Mouse (Mus musculus) skeletal muscle tissue, adult 2 months (tissue): ENCODE data around the gene Zfp275.
"Not testable (repeated sequence)": the region's sequence is repeated elsewhere in the genome, so short reads cannot be mapped to it uniquely, and the experiment has no call there.

Source experiments
- DNase-seq: peaks from one replicate; pipeline ENCODE4 v3.0.0-alpha.2; 2012; ENCODE audit warnings: low read depth, low spot score

Zfp275 gene

GRCm38 (mm10) chrX:73342483-73342895, at the start of gene Zfp275:
Gene Zfp275 (plus strand): TSS chrX:73342621.
- DNase-seq = peak; percentile 46

DNA sequence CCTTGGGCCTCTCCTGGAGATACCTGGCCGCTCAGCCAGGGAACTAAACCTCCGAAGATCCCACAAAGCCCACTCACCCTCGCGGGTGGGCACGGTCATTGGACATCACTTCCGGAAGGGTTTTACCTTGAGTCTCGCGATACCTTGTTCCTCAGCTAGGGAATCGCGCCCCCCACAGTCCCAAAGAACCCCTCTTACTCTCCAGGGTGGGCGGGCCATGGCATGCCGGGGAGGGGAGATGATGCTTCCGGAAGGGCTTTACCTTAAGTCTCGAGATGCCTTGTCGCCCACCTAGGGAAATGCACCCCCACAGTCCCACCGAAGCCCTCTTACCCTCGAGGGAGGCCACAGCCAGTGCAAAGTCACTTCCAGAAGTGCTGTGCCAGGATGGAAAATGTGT, 49.5 kb upstream of the Zfp275 start, which contains the start of the genes Xlr5a and Xlr5c:
Gene Xlr5a, minus strand, starts transcription at position 101 of the 400 bp plus-strand sequence.
Gene Xlr5c, minus strand, starts transcription at position 101 of the 400 bp plus-strand sequence.
- not testable (repeated sequence) for DNase-seq

DNA sequence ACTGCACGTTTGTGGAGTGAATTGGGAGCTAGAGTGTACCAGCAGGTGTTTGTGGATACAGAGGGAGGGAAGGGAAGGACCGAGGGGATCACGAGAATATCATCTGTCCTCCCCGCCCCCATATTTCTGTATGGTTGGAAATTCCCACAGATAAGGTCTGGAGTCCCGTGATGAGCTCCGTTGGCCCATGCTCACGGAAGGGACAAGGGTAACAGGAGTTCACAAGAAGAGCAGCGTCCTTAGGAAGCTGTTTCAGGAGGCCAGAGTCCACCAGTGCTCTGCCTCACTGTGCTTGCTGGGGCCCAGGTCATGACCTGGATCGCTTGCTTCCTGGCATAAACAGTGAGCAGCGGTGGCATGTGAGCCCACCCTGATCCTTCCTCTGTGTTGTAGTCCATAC, 46.7 kb upstream of the Zfp275 start:
- not testable (repeated sequence) for DNase-seq

DNA sequence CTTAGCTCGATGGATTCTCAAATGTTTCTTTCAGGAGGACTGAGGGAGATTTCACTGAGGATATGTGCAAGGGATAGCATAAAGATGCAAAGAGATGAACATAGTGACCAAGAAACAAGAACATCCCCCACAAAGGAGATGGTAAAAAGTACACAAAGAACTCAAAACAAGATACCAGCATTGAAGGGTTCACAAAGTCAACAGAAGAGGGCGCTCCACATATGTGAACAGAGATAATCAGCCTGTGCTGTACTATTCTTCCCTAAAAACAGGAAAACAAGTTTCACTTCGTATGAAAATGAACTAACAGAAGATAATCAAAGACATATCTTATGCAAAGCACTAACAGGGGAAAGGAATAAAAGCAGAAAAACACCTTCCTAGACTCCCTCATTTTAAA, 29.9 kb upstream of the Zfp275 start:
- DNase-seq = peak; percentile 1

DNA sequence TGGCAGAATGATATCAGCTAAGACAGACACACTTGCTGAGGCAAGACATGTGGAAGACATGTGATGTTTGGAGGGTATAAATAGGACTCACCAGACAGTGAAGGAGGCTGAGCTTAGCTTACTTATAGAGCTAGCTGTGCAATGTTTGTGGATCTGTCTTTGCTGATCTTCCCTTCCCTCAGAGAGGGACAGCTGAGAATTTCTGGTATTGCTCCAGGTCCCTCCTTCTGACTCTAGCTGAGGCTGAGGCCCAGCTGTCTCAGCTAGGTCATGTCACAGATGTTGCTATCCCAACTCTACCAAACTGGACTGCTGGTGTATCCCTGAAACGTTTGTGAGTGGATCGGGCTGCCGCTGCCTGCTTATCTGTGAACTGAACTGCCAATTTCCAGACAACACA, 21.4 kb upstream of the Zfp275 start:
- DNase-seq = no peak

GRCm38 (mm10) chrX:73327215-73327614, 15.2 kb upstream of the Zfp275 start:
- DNase-seq = no peak

DNA sequence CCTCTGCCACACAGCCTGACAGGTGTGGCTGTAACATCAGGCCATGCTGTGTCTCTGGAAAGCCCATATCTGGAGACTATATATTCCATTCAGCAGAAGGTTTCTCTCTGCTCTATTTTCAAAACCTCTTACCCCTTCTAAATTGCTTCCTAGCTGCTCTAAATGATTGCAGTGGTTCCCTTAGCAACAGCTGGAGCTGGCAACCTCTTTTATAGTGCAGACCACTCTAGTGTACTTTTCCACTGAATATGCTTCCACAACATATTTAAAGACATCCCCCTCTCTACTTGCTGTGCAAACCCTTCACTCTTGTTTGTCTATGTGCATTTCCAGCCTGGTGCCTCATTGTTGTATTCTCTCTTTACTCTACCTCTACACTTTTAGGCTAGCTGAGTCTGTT, 8.9 kb upstream of the Zfp275 start:
- no peak for DNase-seq

DNA sequence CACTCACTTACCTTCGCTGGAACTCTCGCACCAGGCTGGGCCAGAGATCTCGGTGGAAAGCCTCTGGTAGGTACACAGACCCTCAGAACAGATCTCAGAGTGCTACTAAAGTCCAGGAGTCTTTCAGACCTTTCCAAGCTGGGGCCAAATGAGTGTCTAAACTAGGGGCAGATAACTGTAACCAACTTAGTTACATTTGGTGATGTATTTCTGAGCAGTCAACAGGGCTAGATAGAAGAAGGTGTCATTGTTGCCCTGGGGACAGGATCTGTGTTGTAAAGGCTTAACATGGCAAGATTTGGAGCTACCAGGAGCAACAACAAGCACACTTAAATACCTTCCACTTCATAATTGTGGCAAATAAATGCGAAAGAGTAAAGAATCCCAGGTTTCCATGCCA, 5.7 kb upstream of the Zfp275 start, which contains the start of gene Gm45015:
Gene Gm45015, minus strand, starts transcription at position 101 of the 400 bp plus-strand sequence.
- no peak for DNase-seq

GRCm38 (mm10) chrX:73341473-73341872, 948 bp upstream of the Zfp275 start:
- DNase-seq = no peak

- no peak for DNase-seq
Measured at GRCm38 (mm10) chrX:73342068-73342467, 353 bp upstream of the Zfp275 start.

GRCm38 (mm10) chrX:73342941-73343735, 717 bp downstream of the Zfp275 start:
- DNase-seq = no peak

DNA sequence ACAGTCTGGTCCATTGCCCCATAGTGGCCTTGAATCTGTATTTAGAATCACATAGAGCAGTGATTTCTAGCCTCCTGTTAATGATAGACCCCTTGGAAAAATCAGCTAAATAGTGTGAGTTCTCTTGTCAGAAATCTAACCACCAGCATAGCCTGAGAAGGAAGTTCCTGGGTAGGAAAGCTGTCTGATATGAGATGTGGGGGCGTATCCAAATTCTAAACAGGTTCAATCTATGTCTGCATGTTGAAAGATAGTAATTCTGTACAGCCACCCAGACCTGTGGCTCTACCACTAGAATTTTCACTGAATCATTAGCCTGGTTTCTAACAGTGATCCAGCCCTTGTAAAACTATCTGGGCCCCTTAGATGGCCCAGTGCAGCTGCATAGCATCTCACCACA, 1.4 kb downstream of the Zfp275 start:
- no peak for DNase-seq

- DNase-seq = no peak
Measured at GRCm38 (mm10) chrX:73344346-73344745, 1.9 kb downstream of the Zfp275 start.

DNA sequence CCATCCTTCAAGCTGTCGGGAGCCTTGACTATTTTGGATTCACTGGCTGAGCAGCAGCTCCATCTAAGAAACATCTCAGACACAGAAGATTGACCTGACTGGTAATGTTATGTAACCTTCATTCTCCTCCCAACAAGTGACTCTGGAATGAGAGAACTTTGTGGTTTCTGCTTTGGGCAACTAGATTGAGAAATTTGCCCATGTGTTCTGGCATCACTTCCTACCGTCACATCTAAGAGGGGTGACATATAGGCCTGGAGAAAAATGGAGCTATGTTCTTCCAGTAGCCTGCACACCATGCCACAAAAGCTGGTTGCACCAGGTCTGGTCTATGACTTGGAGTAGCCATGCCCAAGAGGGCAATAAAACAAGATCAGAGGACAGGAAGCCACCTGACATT, 13.7 kb downstream of the Zfp275 start:
- DNase-seq = no peak

GRCm38 (mm10) chrX:73356719-73357118, 14.3 kb downstream of the Zfp275 start:
- no peak for DNase-seq

GRCm38 (mm10) chrX:73363291-73363690, 20.9 kb downstream of the Zfp275 start:
- no peak for DNase-seq

DNA sequence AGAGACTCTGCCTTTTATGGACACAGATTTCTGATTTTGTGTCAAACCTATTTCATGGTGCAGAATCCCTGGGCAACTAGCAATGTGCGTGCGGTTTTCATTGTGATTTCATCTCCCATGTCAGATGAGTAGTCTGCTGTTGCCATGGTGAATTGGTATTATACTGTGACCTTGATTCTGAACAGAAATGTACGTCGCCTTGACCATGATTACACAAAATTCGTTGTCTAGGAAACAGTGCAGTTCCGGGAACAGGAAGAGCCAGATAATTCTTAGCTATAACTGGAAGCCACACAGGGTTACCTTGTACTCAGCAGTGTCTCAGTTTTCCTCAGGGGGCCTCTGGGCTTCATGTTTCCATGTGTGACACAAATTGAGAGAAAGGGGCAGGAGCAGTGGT, 42.0 kb downstream of the Zfp275 start:
- DNase-seq = no peak

GRCm38 (mm10) chrX:73384924-73385323, 42.5 kb downstream of the Zfp275 start:
- no peak for DNase-seq

- peak; percentile 85 for DNase-seq
Measured at GRCm38 (mm10) chrX:73391481-73391880, 49.1 kb downstream of the Zfp275 start.

DNA sequence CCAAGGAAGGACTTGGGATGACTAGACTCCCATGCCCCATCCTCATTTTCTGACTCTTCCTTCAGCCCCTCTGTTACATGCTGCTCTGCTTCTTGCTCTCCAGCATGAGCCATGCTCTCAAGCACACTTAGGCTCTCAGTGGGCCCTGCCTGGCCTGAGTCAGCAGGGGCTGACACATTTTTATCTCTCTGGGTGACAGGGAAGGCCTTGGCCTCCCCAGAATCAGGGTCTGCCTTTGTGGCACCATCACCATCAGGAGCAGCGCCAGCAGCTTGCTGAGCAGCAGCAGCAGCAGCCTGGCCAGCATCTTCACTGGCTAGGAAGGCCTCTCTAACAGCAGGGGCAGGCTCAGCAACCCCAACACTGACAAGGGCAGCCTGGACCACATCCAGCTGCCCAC, 54.0 kb downstream of the Zfp275 start:
- no peak for DNase-seq

- DNase-seq = not testable (repeated sequence)
Measured at GRCm38 (mm10) chrX:73398636-73399035, 56.2 kb downstream of the Zfp275 start, which contains the start of gene Gm18336. Gene Gm18336 (minus strand): TSS chrX:73398736.

GRCm38 (mm10) chrX:73400951-73401350, 58.5 kb downstream of the Zfp275 start:
- DNase-seq = no peak

GRCm38 (mm10) chrX:73401616-73402015, 59.2 kb downstream of the Zfp275 start:
- no peak for DNase-seq
